10 mouse cellular contexts compared by ENCODE assay signal in the genomic region with DNA sequence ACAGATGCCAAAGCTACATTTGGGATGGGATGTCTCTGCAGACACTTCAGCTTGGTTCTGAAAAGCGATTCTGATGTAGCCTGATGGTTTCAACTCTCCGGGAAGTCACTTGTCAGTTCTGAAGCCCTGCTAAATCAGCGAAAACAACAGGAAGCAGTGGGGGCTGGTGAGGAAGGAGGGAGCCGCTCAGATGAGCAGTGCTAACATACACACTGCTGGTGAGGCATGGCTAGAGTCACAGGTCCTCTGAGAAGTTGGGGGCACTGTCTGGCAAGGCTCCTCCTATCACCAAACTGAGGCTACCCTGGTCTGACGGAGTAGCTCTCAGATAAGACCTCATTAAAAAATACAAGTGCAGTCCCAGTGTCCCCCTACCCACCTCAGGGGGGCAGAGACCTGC.
DNase-seq lines count a peak whose midpoint lies in the region; ATAC-seq and TF ChIP-seq lines count a peak whose summit lies in the region.
"Had no signal": no experiment of that assay in that cellular context is flagged by ENCODE, and none has a peak within 500 bp of the region (broad histone marks: within the 10 kb centered on the region; RNA-seq: fewer than 3 reads in every experiment).

No protein-coding gene starts in this region.

- H3K4me1 ChIP-seq in heart, embryonic 11.5 days (ENCODE audit: control insufficient read depth, insufficient read depth, low read length) = peaks cover 23% of the 10 kb centered on the region
- no peaks in the 10 kb centered on the region for H3K4me1 ChIP-seq in megakaryocyte, embryonic 14.5 days
- H3K4me1 ChIP-seq in liver, postnatal 0 days (ENCODE audit: insufficient read depth) = 0 out of 2 replicates have a peak, but pooled peaks cover 2% of the 10 kb centered on the region

- peak overlapping the region; percentile 47 for H3K4me2 ChIP-seq in heart, embryonic 11.5 days
- peak overlapping the region; percentile 11; the same call in 1 of the 2 replicates for H3K4me2 ChIP-seq in liver, postnatal 0 days (ENCODE audit: low read depth, low read length)
- H3K4me2 ChIP-seq: embryonic facial prominence, embryonic 15.5 days had no signal

- no peak overlapping the region for H3K9ac ChIP-seq in heart, embryonic 11.5 days (ENCODE audit: low read depth, low read length)
- no peak overlapping the region for H3K9ac ChIP-seq in liver, postnatal 0 days (replicated peaks)
- H3K9ac ChIP-seq: embryonic facial prominence, embryonic 15.5 days had no signal

- no peak overlapping the region for H3K27ac ChIP-seq in heart, embryonic 11.5 days (ENCODE audit: low read depth, low read length)
- no peak overlapping the region for H3K27ac ChIP-seq in liver, postnatal 0 days (ENCODE audit: low read depth)
- H3K27ac ChIP-seq: embryonic facial prominence, embryonic 15.5 days had no signal

- no peak overlapping the region for H3K4me3 ChIP-seq in heart, embryonic 11.5 days (ENCODE audit: low read depth, low read length)
- H3K4me3 ChIP-seq in megakaryocyte, embryonic 14.5 days (replicated peaks) = peak overlapping the region; percentile 29
- H3K4me3 ChIP-seq in liver, postnatal 0 days (ENCODE audit: low read depth, low read length) = no peak overlapping the region
- H3K4me3 ChIP-seq: embryonic facial prominence, embryonic 15.5 days had no signal

- H3K27me3 ChIP-seq in heart, embryonic 11.5 days (ENCODE audit: control insufficient read depth, insufficient read depth, low read length) = no peaks in the 10 kb centered on the region
- H3K27me3 ChIP-seq in megakaryocyte, embryonic 14.5 days (replicated peaks) = peaks cover 6% of the 10 kb centered on the region
- no peaks in the 10 kb centered on the region for H3K27me3 ChIP-seq in liver, postnatal 0 days (ENCODE audit: insufficient read depth, low read length)

- no peaks in the 10 kb centered on the region for H3K36me3 ChIP-seq in heart, embryonic 11.5 days (ENCODE audit: control insufficient read depth, insufficient read depth, low read length)
- no peaks in the 10 kb centered on the region for H3K36me3 ChIP-seq in megakaryocyte, embryonic 14.5 days (replicated peaks; ENCODE audit: low read length)
- no peaks in the 10 kb centered on the region for H3K36me3 ChIP-seq in liver, postnatal 0 days (replicated peaks; ENCODE audit: insufficient read depth, low read length)
- H3K36me3 ChIP-seq: embryonic facial prominence, embryonic 15.5 days had no signal

- ATAC-seq in heart, embryonic 11.5 days (replicated peaks; ENCODE audit: insufficient number of reproducible peaks, low FRiP score, low TSS enrichment) = no peak; the same call in 1 of the 2 replicates
- ATAC-seq in megakaryocyte, adult 5-6 weeks (ENCODE audit: poor library complexity, severe bottlenecking) = no peak
- 0 out of 2 replicates have a peak, but pooled peaks have one; percentile 27 for ATAC-seq in liver, postnatal 0 days
- ATAC-seq in granulocyte monocyte progenitor cell, adult 5-6 weeks (replicated peaks; ENCODE audit: poor library complexity, severe bottlenecking) = no peak

- TF ChIP-seq EP300 in liver, postnatal 0 days (IDR thresholded peaks at IDR 0.05; ENCODE audit: low read depth) = no peak

- DNase-seq in heart, postnatal 4 days = no peak
- no peak for DNase-seq in liver, postnatal 0 days
- no peak for DNase-seq in left cerebral cortex, adult 18-20 months (ENCODE audit: low spot score in 2 of 2)
- no peak for DNase-seq in urinary bladder, adult 2 months (ENCODE audit: low spot score)
- DNase-seq: adrenal gland, postnatal 10 days had no signal

- no peak for TF ChIP-seq CTCF in liver, postnatal 0 days (IDR thresholded peaks at IDR 0.05; ENCODE audit: low read depth)

- 6% methylated on average over 5 of the region's 5 CpGs for WGBS in heart, embryonic 11.5 days (ENCODE audit: insufficient replicate concordance)
- 13% methylated on average over 5 of the region's 5 CpGs for WGBS in liver, postnatal 0 days (ENCODE audit: insufficient replicate concordance)

- no peaks in the 10 kb centered on the region for H3K9me3 ChIP-seq in heart, embryonic 11.5 days (replicated peaks; ENCODE audit: control insufficient read depth, low read length)
- peaks cover 10% of the 10 kb centered on the region; the same call in 1 of the 2 replicates for H3K9me3 ChIP-seq in megakaryocyte, embryonic 14.5 days
- H3K9me3 ChIP-seq in liver, postnatal 0 days (ENCODE audit: low read length) = no peaks in the 10 kb centered on the region
- H3K9me3 ChIP-seq: embryonic facial prominence, embryonic 15.5 days had no signal
